Mouse (Mus musculus): Measurements from ENCODE around the gene Rrp36. TPM values are rescaled to one million over a fixed set of nuclear protein-coding genes. Genes with fewer than 3 reads are reported as not detected.

Gene Rrp36
- total RNA-seq (2021), result 10 to 100 TPM; 15.8 to 16.8 TPM
- long read RNA-seq, experiment 1, transcript Rrp36-201 (7 exons, 1,195 nt), result major isoform, 10 of 21 reads
- long read RNA-seq, experiment 1, partial matches to known transcripts, result 1 of 21 reads
- long read RNA-seq, experiment 1, other reads (novel, unspliced or antisense), result 7 of 21 reads
- long read RNA-seq, experiment 2, transcript Rrp36-201 (7 exons, 1,195 nt), result major isoform, 12 of 23 reads
- long read RNA-seq, experiment 2, partial matches to known transcripts, result 3 of 23 reads
- long read RNA-seq, experiment 2, other reads (novel, unspliced or antisense), result 8 of 23 reads

DNA sequence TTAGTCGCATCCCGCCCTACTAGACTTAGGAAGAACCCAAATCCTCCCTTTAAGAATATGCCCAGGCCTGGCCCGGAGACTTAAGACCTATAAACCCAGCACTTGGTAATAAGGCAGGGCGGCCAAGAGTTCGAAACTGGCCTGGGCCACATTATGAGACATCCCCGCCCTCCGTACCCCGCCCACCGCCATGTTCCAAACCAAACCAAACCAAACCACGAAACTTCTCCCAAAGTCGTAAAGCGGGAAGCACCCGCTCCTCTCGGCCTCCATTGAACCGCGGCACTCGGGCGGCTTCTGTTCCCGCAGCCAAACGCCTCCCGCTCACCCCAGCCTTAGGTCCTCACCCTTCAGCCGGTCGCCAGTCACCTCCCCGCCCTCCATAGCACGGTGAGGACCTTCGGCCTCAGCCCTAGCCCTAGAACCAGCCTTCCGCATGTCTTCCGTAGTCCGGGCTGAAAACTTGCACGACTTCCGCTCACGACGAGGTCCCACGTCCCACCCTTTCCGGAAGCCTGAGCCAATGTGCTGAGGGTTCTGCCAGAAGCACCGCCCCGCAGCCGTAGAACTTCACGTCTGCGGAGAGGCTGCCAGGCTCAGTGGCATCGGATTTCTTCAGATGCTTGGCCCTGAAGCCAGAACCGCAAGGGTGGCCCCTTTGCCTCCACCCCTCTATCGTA, at the start of gene Rrp36:
Gene Rrp36, minus strand, starts transcription at position 503 of the 680 bp plus-strand sequence.
- Histone ChIP-seq H3K4me3 (peak within 1 kb of the TSS; percentile 95), H3K27ac (peak within 1 kb of the TSS; percentile 82)
- DNase-seq (ENCODE audit: low spot score in 2 of 2), result peak; percentile 94
- no peak for TF ChIP-seq CTCF (conservative IDR thresholded peaks at IDR 0.05)

- Histone ChIP-seq H3K27ac (no peak overlapping the region), H3K4me3 (no peak overlapping the region)
- no peak for TF ChIP-seq CTCF (conservative IDR thresholded peaks at IDR 0.05)
- no peak for DNase-seq (ENCODE audit: low spot score in 2 of 2)
Measured at GRCm38 (mm10) chr17:46721077-46721476, 46.9 kb upstream of the Rrp36 start.

- no peak for DNase-seq (ENCODE audit: low spot score in 2 of 2)
- no peak overlapping the region for H3K4me3 ChIP-seq
- no peak overlapping the region for H3K27ac ChIP-seq
- TF ChIP-seq CTCF (conservative IDR thresholded peaks at IDR 0.05), result peak; percentile 74
Measured at GRCm38 (mm10) chr17:46714756-46715481, 40.8 kb upstream of the Rrp36 start.

GRCm38 (mm10) chr17:46713849-46714248, 39.7 kb upstream of the Rrp36 start:
- Histone ChIP-seq H3K27ac (no peak overlapping the region), H3K4me3 (no peak overlapping the region)
- DNase-seq (ENCODE audit: low spot score in 2 of 2), result no peak
- no peak for TF ChIP-seq CTCF (conservative IDR thresholded peaks at IDR 0.05)

DNA sequence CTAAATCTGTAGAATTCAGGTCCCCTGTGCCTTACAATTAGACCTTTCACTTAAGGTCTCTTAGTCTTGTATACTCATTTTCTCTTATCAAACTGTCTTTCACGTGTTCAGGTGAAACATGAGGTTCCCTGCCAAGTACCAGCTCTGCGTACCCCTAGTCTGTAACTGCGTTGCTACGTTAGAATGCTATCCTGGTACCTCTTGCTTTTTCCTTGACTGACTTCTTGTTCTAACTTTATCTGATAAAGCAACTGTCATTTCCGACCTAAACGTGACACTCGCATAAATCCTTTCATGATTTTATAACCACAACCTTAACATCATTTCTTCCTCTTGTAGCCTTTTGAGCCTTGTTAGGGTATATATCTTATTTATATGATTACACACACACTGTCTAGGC, 38.3 kb upstream of the Rrp36 start:
- DNase-seq (ENCODE audit: low spot score in 2 of 2), result no peak
- no peak for TF ChIP-seq CTCF (conservative IDR thresholded peaks at IDR 0.05)
- H3K27ac ChIP-seq, result peak overlapping the region; percentile 86; the same call in 1 of the 2 replicates
- H3K4me3 ChIP-seq, result peak overlapping the region; percentile 85

DNA sequence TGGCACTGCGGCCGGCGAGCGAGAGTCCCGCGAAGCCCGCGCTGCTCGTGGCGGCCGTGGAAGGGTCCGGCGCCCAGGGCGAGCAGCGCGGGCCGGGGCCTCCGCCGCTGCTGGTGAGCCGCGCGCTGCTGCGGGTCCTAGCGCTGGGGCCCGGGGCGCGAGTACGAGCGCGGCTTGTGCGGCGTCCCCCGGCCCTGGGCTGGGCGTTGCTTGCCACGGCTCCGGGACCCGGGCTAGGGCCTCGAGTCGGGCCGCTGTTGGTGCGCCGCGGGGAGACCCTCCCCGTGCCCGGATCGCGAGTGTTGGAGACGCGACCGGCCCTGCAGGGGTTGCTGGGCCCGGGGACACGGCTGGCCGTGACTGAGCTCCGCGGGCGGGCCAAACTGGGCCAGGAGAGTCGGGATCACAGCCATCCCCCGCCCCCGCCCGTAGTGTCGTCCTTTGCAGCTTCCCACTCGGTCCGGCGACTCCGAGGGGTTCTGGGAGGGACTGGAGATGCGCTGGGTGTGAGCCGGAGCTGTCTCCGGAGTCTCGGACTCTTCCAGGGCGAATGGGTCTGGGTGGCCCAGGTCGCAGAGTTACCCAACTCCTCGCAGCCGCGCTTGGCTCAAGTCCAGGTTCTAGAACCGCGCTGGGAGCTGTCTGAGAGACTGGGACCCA, 37.6 kb upstream of the Rrp36 start:
- TF ChIP-seq CTCF (conservative IDR thresholded peaks at IDR 0.05), result no peak
- peak overlapping the region; percentile 86 for H3K27ac ChIP-seq
- peak overlapping the region; percentile 85 for H3K4me3 ChIP-seq
- DNase-seq (ENCODE audit: low spot score in 2 of 2), result no peak

- H3K27ac ChIP-seq, result peak within 1 kb of the TSS; percentile 86
- peak within 1 kb of the TSS; percentile 85 for H3K4me3 ChIP-seq
- DNase-seq (ENCODE audit: low spot score in 2 of 2), result peak; percentile 93 to 94
- TF ChIP-seq CTCF (conservative IDR thresholded peaks at IDR 0.05), result no peak
Measured at GRCm38 (mm10) chr17:46710959-46711597, 36.9 kb upstream of the Rrp36 start, which contains the start of gene Pex6. TSS of gene Pex6 (plus strand) at chr17:46711463.

DNA sequence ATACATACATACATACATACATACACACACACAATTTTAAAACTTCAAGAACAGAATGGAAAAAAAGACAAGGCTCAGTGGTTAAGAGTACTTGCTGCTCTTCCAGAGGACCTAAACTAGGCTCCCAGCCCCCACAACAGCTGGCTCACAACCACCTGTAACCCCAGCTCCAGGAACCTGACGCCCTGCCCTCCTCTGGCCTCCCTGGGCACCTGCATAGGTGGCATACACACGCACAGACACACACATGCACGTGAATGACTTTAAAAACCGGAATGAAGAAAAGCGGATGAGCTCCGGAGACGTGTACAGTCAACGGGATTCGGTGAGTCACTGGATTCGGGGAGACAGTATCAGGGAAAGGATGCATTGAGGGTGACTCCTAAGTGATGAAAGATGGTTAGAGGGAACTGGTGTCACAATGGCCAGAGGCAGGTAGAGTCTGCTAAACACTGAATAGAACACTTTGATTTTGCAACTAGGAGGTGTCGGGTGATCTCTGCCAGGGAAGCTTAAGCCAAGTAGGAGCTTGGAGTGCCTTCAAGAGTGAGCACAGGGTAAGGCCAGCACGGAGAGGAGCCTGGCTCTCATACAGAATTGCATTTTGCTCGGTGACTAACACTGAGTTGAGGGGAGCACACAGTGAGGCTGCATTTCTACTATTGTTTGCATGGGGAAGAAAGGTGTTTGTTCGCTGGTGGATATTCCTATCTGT, 32.4 kb upstream of the Rrp36 start:
- no peak for TF ChIP-seq CTCF (conservative IDR thresholded peaks at IDR 0.05)
- DNase-seq (ENCODE audit: low spot score in 2 of 2), result no peak
- no peak overlapping the region for H3K4me3 ChIP-seq
- no peak overlapping the region for H3K27ac ChIP-seq

GRCm38 (mm10) chr17:46704887-46705835, 31.0 kb upstream of the Rrp36 start, which contains the start of gene Ppp2r5d:
TSS of gene Ppp2r5d (minus strand) at chr17:46705111.
- peak; percentile 47 for TF ChIP-seq CTCF (conservative IDR thresholded peaks at IDR 0.05)
- Histone ChIP-seq H3K27ac (peak within 1 kb of the TSS; percentile 95), H3K4me3 (peak within 1 kb of the TSS; percentile 93)
- DNase-seq (ENCODE audit: low spot score in 2 of 2), result peak; percentile 95 to 98

GRCm38 (mm10) chr17:46703971-46704886, 30.1 kb upstream of the Rrp36 start:
- H3K4me3 ChIP-seq, result peak overlapping the region; percentile 93
- H3K27ac ChIP-seq, result peak overlapping the region; percentile 95
- no peak for TF ChIP-seq CTCF (conservative IDR thresholded peaks at IDR 0.05)
- no peak for DNase-seq (ENCODE audit: low spot score in 2 of 2)
